Mouse (Mus musculus) hindbrain, embryonic 13.5 days (tissue): ENCODE measurements at regions not wholly inside any gene's neighbourhood (a gene's known extent, or its start where the extent isn't known, plus 50 kb on each side); places are given as distances from the start of the nearest gene placed in this dataset.

Source experiments
- ATAC-seq: fragments of 200-750 bp; cut with Nextera tagmentation; 2 replicates; pipeline ENCODE4 v1.8.0; 2017; ENCODE audit warnings: moderate TSS enrichment; ENCODE audit not compliant: low FRiP score
- H3K27ac ChIP-seq: fragments of 300-500 bp; sonication (generic); 2 replicates; pipeline ENCODE4 v1.5.1; 2015; ENCODE audit warnings: inconsistent platforms, mild to moderate bottlenecking, moderate library complexity
- H3K27me3 ChIP-seq: fragments of 300-500 bp; sonication (generic); 2 replicates; pipeline ENCODE4 v1.6.1; 2015; ENCODE audit warnings: mild to moderate bottlenecking, inconsistent platforms
- H3K36me3 ChIP-seq: fragments of 300-500 bp; sonication (generic); 2 replicates; pipeline ENCODE4 v1.6.1; 2015; ENCODE audit warnings: mild to moderate bottlenecking, inconsistent platforms
- H3K4me1 ChIP-seq: fragments of 300-500 bp; sonication (generic); replicated peaks from 2 replicates; pipeline ENCODE4 v1.6.1; 2015; ENCODE audit warnings: inconsistent platforms
- H3K4me2 ChIP-seq: fragments of 300-500 bp; sonication (generic); 2 replicates; pipeline ENCODE4 v1.6.1; 2015; ENCODE audit warnings: inconsistent platforms, mild to moderate bottlenecking, moderate library complexity
- H3K4me3 ChIP-seq: fragments of 300-500 bp; sonication (generic); 2 replicates; pipeline ENCODE4 v1.5.1; 2015; ENCODE audit warnings: mild to moderate bottlenecking, inconsistent platforms
- H3K9ac ChIP-seq: fragments of 300-500 bp; sonication (generic); 2 replicates; pipeline ENCODE4 v1.6.1; 2015; ENCODE audit warnings: mild to moderate bottlenecking, inconsistent platforms
- H3K9me3 ChIP-seq: fragments of 300-500 bp; sonication (generic); 2 replicates; pipeline ENCODE4 v1.6.1; 2016; ENCODE audit warnings: inconsistent platforms
- WGBS: fragments of 180-500 bp; shearing (Covaris S2); methylation state at CpG from one replicate; pipeline ENCODE4 v1.1.7; 2015; 5-methylcytosine and 5-hydroxymethylcytosine counted together

DNA sequence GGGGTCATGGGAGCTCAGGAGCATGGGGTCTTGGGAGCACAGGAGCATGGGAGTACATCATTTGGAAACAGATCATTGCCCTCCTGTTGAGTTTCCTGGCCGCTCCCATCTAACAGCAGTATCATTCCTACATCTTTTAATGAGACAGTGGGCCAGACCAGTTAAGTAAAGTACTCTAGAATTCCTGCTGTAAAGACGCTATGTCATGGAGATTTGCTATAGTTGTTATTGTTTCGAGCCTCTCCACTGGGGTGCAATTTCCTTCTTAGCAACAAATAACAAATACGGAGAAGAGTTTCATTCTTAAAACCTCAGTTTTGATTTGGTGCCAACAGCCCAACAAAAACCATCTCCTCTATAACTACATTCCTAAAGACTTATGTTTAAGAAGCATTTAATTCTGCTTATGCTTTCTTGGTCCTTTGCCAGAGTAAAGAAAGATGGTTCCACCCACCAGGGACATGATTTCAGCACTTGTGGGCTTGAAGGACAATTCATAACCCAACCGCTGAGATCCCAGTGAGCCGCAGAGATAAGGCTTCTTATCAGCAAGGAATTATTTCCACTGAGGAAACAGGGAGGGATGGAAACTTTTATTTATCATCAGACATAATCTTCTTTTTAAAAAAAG, 367.6 kb downstream of the Prdm2 start:
- no peaks in the 10 kb centered on the region for H3K4me1 ChIP-seq
- H3K9ac ChIP-seq, result no peak overlapping the region
- H3K4me2 ChIP-seq, result no peak overlapping the region
- H3K27me3 ChIP-seq, result no peaks in the 10 kb centered on the region
- no peaks in the 10 kb centered on the region for H3K9me3 ChIP-seq
- ATAC-seq, result no peak
- H3K27ac ChIP-seq, result no peak overlapping the region
- no peak overlapping the region for H3K4me3 ChIP-seq
- H3K36me3 ChIP-seq, result no peaks in the 10 kb centered on the region
- 80% methylated on average over 6 of the region's 6 CpGs for WGBS

DNA sequence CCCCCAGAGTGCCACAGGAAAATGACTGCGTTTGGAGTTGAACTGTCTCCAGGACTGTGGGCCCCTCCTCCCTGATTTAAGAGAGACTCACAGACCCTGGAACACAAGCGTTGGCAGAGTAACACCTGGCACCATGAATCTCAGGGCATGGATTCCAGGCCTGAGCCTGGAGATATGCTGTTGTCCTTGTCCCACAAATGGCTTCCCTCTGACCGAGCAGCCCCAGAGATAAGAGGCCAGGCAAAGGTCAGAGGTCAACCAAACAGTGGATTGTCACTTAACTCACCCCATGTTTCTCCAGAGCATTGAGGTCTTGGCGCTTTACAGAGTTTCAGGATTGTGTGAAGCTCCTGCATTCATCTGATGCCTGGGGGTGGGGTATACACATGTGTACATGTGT, 373.3 kb downstream of the Prdm2 start:
- no peak overlapping the region for H3K4me3 ChIP-seq
- H3K9me3 ChIP-seq, result no peaks in the 10 kb centered on the region
- no peaks in the 10 kb centered on the region for H3K36me3 ChIP-seq
- no peak overlapping the region for H3K27ac ChIP-seq
- no peaks in the 10 kb centered on the region for H3K4me1 ChIP-seq
- H3K27me3 ChIP-seq, result no peaks in the 10 kb centered on the region
- H3K9ac ChIP-seq, result no peak overlapping the region
- no peak for ATAC-seq
- no peak overlapping the region for H3K4me2 ChIP-seq
- WGBS, result 52% methylated on average over 4 of the region's 4 CpGs

DNA sequence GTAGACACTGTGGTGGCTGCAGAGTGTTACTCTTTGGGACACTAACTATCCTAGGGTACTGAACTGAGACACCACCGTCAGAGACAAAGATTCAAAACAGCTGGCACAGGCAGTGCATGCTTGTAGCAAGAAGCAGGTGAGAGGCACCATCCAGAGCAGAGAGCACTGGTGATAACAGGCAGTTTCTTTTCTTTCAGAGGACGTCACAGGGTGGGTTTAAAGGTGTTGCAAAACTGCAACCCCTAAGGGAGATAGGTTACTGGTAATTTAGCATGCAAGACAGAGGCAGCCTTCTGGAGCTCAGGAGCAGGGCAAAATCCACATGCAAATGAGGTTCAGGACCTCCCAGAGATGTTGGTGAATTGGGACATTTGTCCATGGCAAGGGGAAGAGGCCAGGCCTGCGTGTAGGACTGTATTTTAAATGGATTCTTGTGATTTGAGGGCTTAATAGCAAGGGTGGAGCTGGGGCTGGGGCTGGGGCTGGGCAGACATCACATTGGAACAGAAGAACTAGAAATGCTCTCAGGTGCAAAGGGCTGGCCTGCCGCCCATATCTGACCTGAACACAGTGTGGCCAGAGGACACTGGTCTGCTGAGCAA, 374.3 kb downstream of the Prdm2 start:
- no peaks in the 10 kb centered on the region for H3K9me3 ChIP-seq
- H3K27me3 ChIP-seq, result no peaks in the 10 kb centered on the region
- 67% methylated on average over 4 of the region's 4 CpGs for WGBS
- no peak overlapping the region for H3K27ac ChIP-seq
- H3K36me3 ChIP-seq, result no peaks in the 10 kb centered on the region
- H3K4me2 ChIP-seq, result no peak overlapping the region
- no peaks in the 10 kb centered on the region for H3K4me1 ChIP-seq
- no peak for ATAC-seq
- H3K9ac ChIP-seq, result no peak overlapping the region
- H3K4me3 ChIP-seq, result no peak overlapping the region

DNA sequence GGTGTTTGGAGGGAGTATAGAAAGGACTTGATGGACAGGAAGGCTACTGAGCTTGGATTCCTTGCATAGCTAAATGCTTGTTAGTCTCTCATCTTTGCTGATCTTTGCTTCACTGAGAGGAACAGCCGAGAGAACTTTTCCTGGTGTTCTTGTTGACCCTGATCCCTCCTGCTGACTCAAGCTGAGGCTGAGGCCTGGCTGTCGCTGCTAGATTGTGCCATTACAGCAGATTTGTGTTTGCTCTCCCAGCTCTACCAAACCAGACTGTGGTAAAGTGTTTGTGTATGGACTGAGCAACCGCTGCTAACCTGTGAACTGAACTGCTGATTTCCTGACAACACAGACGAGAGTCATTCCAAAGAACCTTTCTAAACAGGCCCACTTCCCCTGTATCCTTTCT, 375.2 kb downstream of the Prdm2 start:
- H3K9ac ChIP-seq, result no peak overlapping the region
- WGBS, result 76% methylated on average over 4 of the region's 4 CpGs
- H3K27ac ChIP-seq, result no peak overlapping the region
- no peak overlapping the region for H3K4me2 ChIP-seq
- H3K4me3 ChIP-seq, result no peak overlapping the region
- no peaks in the 10 kb centered on the region for H3K36me3 ChIP-seq
- no peak for ATAC-seq
- no peaks in the 10 kb centered on the region for H3K27me3 ChIP-seq
- no peaks in the 10 kb centered on the region for H3K9me3 ChIP-seq
- H3K4me1 ChIP-seq, result no peaks in the 10 kb centered on the region

DNA sequence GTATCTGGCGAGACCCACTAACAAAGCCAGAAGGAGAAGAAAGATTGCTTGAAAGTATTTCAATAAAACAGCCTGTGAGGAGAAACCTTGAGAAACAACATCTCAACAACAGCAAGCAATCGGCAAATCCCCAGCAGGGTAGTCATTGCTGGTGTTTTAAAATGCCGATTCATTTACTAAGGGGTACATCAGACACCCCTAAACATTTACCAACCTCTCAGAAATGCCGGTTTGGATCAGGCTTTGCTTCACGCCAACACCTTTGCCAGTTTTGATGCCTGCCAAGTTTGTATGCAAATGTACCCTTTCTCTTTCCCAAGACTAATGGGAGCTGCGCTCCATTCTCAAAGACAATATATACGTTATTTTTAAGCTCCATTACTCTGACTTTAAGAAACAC, 383.1 kb downstream of the Prdm2 start:
- no peak overlapping the region for H3K27ac ChIP-seq
- H3K9ac ChIP-seq, result no peak overlapping the region
- no peak overlapping the region for H3K4me2 ChIP-seq
- H3K4me1 ChIP-seq, result peaks cover 35% of the 10 kb centered on the region
- no peaks in the 10 kb centered on the region for H3K27me3 ChIP-seq
- no peaks in the 10 kb centered on the region for H3K9me3 ChIP-seq
- H3K4me3 ChIP-seq, result no peak overlapping the region
- no peaks in the 10 kb centered on the region for H3K36me3 ChIP-seq
- ATAC-seq, result no peak
- WGBS, result 79% methylated on average over 7 of the region's 7 CpGs

DNA sequence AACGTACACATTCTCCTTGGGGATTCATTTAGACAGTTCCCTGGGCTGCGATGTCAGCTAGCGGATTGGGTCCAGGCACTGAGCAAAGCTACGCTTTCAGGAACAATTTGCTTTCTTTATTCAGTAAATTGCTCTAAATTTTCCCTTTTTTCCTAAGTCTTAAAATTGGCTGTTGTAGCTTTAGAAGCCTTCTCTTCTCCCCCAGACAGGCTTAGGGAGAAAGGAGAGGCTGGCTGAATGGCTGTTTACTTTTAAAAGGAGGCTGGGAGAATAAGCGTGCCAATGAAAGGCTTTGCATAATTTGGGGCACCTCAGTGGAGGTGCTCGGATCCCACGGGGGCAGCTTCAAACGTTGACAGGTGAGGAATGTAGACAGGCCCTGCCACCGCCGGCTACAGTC, 383.8 kb downstream of the Prdm2 start:
- Histone ChIP-seq H3K36me3 (no peaks in the 10 kb centered on the region), H3K9ac (no peak overlapping the region), H3K9me3 (no peaks in the 10 kb centered on the region), H3K4me2 (no peak overlapping the region), H3K4me1 (peaks cover 38% of the 10 kb centered on the region), H3K27me3 (no peaks in the 10 kb centered on the region), H3K27ac (no peak overlapping the region), H3K4me3 (no peak overlapping the region)
- ATAC-seq, result no peak
- WGBS, result 21% methylated on average over 10 of the region's 10 CpGs

DNA sequence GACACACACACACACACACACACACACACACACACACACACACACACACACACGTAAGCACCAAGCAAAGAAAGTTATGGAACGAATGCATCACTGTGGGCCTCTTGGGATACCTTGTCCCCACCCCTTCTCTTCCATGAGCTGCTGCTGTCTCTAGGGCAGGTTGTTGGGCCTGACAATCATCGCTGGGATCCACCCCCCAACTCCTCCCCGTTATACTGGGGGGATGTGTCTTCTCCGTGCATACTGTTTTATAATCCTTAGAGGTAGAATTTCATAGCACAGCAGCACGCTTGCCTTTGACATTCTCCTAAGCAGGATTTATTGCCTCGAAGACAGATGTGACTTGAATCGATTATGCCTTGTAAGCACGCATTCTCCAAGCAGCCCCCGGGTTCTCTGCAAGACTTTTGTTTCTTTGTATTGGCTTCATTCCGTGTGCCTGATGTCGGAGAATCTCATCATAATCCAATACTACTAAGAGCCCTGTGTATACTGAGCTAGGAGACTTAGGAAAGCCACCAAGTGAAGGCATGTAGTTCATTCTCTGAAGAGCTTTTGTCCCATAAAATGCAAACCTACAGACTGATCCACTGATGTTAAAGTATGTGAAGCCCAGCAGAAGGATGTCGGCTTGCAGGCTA, 386.4 kb downstream of the Prdm2 start:
- no peak overlapping the region for H3K9ac ChIP-seq
- peak overlapping the region; percentile 40 for H3K4me2 ChIP-seq
- peak; percentile 89 for ATAC-seq
- H3K27me3 ChIP-seq, result no peaks in the 10 kb centered on the region
- no peaks in the 10 kb centered on the region for H3K36me3 ChIP-seq
- H3K4me3 ChIP-seq, result no peak overlapping the region
- no peaks in the 10 kb centered on the region for H3K9me3 ChIP-seq
- 21% methylated on average over 13 of the region's 13 CpGs for WGBS
- H3K27ac ChIP-seq, result peak overlapping the region; percentile 84
- peaks cover 41% of the 10 kb centered on the region for H3K4me1 ChIP-seq

DNA sequence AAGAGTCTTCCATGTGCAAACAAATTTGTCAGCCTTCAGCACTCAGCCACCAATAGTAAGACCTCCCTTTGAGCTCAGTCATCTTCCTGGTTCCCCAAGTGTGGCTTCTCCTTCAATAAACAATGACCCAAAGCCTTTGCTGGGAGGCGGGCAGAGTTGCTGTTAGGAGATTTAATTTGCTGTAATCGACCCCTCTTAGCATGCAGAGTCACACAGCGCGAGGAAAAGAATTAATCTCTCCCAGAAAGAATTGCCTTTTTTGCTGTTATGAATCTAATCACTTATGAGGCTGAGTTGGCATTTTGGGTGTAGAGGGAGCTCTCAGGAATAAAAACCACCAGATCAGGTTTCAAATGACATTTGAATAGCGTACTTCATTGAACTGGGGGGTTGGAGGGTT, 387.0 kb downstream of the Prdm2 start:
- no peaks in the 10 kb centered on the region for H3K9me3 ChIP-seq
- ATAC-seq, result peak; percentile 53
- 23% methylated on average over 5 of the region's 5 CpGs for WGBS
- peak overlapping the region; percentile 40 for H3K4me2 ChIP-seq
- no peaks in the 10 kb centered on the region for H3K36me3 ChIP-seq
- no peak overlapping the region for H3K4me3 ChIP-seq
- H3K9ac ChIP-seq, result no peak overlapping the region
- H3K27me3 ChIP-seq, result no peaks in the 10 kb centered on the region
- peak overlapping the region; percentile 84 for H3K27ac ChIP-seq
- peaks cover 41% of the 10 kb centered on the region for H3K4me1 ChIP-seq

DNA sequence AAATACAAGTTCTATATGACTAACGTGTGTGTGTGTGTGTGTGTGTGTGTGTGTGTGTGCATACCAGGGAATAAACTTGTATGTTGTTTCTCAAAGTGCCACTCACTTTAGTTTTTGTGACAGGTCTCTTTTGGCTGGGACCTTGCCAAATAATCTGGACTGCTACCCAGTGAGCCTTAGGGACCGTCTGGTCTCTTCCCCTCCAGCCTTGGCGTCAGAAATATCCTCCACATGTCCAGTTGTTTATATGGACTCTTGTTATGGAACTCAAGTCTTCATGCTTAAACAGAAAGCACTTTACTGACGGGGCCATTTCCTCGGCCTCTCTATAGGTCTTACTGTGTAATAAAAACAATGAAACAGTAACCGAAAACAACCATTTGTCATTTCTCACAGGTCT, 394.4 kb downstream of the Prdm2 start:
- H3K4me2 ChIP-seq, result no peak overlapping the region
- WGBS, result 84% methylated on average over 6 of the region's 6 CpGs
- ATAC-seq, result no peak
- no peak overlapping the region for H3K9ac ChIP-seq
- no peaks in the 10 kb centered on the region for H3K36me3 ChIP-seq
- no peaks in the 10 kb centered on the region for H3K27me3 ChIP-seq
- no peak overlapping the region for H3K27ac ChIP-seq
- no peak overlapping the region for H3K4me3 ChIP-seq
- H3K4me1 ChIP-seq, result peaks cover 3% of the 10 kb centered on the region; the same call in 1 of the 2 replicates
- no peaks in the 10 kb centered on the region for H3K9me3 ChIP-seq

DNA sequence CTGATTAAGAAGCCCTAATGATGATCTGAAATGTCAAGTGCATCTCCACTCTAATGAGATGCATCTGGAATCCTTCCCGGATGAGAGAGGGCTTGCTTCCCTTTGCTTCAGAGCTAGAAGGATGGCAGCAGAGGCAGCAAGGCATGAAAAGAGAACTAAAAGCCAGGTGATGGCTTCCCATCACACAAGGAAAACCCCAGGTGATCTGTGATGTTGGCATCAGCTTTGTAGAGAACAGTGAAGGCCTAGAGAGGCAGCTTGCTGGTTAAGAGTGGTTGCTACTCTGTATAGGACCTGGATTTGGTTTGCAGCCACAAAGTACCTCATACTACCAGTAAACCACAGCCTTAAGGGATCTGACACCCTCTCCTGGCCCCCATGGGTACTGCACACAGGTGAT, 395.8 kb downstream of the Prdm2 start:
- H3K4me3 ChIP-seq, result no peak overlapping the region
- no peaks in the 10 kb centered on the region for H3K36me3 ChIP-seq
- no peak overlapping the region for H3K4me2 ChIP-seq
- H3K27ac ChIP-seq, result no peak overlapping the region
- no peaks in the 10 kb centered on the region for H3K9me3 ChIP-seq
- ATAC-seq, result no peak
- WGBS, result 65% methylated on average over 1 of the region's 1 CpGs
- no peaks in the 10 kb centered on the region for H3K27me3 ChIP-seq
- H3K4me1 ChIP-seq, result peaks cover 3% of the 10 kb centered on the region; the same call in 1 of the 2 replicates
- no peak overlapping the region for H3K9ac ChIP-seq

DNA sequence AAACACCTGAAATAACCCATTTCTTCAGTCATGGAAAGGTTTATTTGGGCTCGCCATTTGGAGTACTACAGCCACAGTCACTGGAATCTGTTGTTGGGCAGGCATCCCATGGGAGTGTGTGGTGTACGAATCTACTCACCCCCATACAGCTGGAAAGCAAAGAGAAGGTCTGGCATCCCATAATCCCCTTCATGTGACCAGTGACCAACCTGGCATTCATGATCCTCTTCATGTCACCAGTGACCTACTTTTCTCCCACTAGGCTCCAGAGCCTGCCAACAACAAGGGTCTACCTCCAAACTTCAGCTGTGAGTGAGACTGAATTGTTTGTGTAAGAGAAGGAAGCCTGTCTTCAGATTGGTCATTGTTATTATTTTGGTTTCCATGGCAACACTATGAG, 409.0 kb downstream of the Prdm2 start:
- H3K4me2 ChIP-seq, result no peak overlapping the region
- WGBS, result 94% methylated on average over 2 of the region's 2 CpGs

DNA sequence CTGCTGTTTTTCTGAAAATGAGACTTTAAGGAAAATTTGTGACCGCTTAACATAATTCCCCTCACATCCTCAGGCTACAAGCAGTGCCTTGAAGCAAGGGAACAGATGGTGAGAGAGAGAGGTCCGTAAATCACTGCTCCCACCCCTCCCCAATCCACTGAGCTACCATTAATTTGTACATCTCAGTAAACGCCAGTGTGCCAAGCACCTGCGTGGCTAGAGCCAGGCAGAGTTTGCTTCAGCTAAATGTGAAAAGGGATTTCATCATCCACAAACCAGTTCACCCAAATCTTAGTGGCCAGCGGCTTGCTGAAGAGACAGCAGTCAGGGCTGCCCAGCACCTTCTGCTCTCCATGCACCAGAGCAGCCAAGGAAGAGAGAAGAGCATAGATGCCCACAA, 413.5 kb downstream of the Prdm2 start:
- ATAC-seq, result 0 out of 2 replicates have a peak, but pooled peaks have one; percentile 57

More for the DNA sequence above, 409.0 kb downstream of the Prdm2 start:
- Histone ChIP-seq H3K4me1 (peaks cover 6% of the 10 kb centered on the region), H3K4me3 (no peak overlapping the region), H3K27me3 (no peaks in the 10 kb centered on the region), H3K27ac (no peak overlapping the region), H3K36me3 (no peaks in the 10 kb centered on the region), H3K9me3 (no peaks in the 10 kb centered on the region), H3K9ac (no peak overlapping the region)
- ATAC-seq, result no peak

DNA sequence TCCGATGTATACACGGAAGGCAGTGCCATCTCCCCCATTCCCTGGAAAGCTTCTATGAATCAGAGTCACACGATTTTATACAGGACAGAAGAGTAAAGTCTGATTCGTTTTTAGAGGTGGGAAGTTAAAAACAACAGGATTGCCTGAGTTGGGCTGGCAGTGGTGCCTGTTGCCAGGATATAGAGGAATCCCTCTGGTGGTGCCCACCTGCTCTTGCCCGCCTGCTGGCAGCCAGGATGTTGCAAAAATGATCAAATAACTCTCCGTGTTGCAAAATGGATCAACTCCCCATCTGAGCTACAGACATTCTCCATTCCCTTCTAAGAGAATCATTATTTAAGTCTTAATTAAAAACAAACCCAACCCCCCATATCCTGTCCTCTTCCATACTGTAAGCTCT, 414.0 kb downstream of the Prdm2 start:
- no peaks in the 10 kb centered on the region for H3K27me3 ChIP-seq
- H3K27ac ChIP-seq, result peak overlapping the region; percentile 46; the same call in 1 of the 2 replicates
- H3K4me3 ChIP-seq, result no peak overlapping the region
- H3K36me3 ChIP-seq, result no peaks in the 10 kb centered on the region
- H3K9ac ChIP-seq, result no peak overlapping the region
- peaks cover 13% of the 10 kb centered on the region for H3K4me1 ChIP-seq
- H3K4me2 ChIP-seq, result no peak overlapping the region
- H3K9me3 ChIP-seq, result no peaks in the 10 kb centered on the region
- ATAC-seq, result no peak
- WGBS, result 67% methylated on average over 6 of the region's 6 CpGs

More for the DNA sequence above, 413.5 kb downstream of the Prdm2 start:
- Histone ChIP-seq H3K4me1 (peaks cover 13% of the 10 kb centered on the region), H3K36me3 (no peaks in the 10 kb centered on the region), H3K27me3 (no peaks in the 10 kb centered on the region), H3K9ac (0 out of 2 replicates have a peak overlapping the region, but pooled peaks have one; percentile 13), H3K27ac (peak overlapping the region; percentile 78), H3K4me2 (no peak overlapping the region), H3K4me3 (no peak overlapping the region), H3K9me3 (no peaks in the 10 kb centered on the region)
- 44% methylated on average over 5 of the region's 5 CpGs for WGBS
